Mouse (Mus musculus): ENCODE measurements around the gene Lurap1.

Lurap1 gene

GRCm38 (mm10) chr4:116162142-116162541 is 11.0 kb upstream of the Lurap1 start:
- CTCF ChIA-PET = interaction anchor here (0.7 kb wide), 1 partner anchor 18 kb away, joined by 11 read pairs; no protein-coding TSS in a partner anchor

- CTCF ChIA-PET = no interaction called here
Measured at GRCm38 (mm10) chr4:116160769-116161168, 9.6 kb upstream of the Lurap1 start.

GRCm38 (mm10) chr4:116159912-116160311 is 8.8 kb upstream of the Lurap1 start:
- CTCF ChIA-PET = no interaction called here

- CTCF ChIA-PET = no interaction called here
Measured at GRCm38 (mm10) chr4:116157882-116158281, 6.7 kb upstream of the Lurap1 start.

- CTCF ChIA-PET = interaction anchor here (0.5 kb wide), 1 partner anchor 60 kb away, joined by 7 read pairs; no protein-coding TSS in a partner anchor
Measured at GRCm38 (mm10) chr4:116152702-116153101, 1.6 kb upstream of the Lurap1 start.

- CTCF ChIA-PET = interaction anchor here (0.6 kb wide), 1 partner anchor 14 kb away, joined by 3 read pairs; no protein-coding TSS in a partner anchor
Measured at GRCm38 (mm10) chr4:116150862-116151221, 296 bp downstream of the Lurap1 start.

- CTCF ChIA-PET = no interaction called here
Measured at GRCm38 (mm10) chr4:116150156-116150861, 829 bp downstream of the Lurap1 start.

GRCm38 (mm10) chr4:116149812-116150155 is 1.4 kb downstream of the Lurap1 start:
- CTCF ChIA-PET = no interaction called here

GRCm38 (mm10) chr4:116143891-116144717 is 7.0 kb downstream of the Lurap1 start:
- CTCF ChIA-PET = interaction anchor here (0.9 kb wide), 1 partner anchor 18 kb away, joined by 11 read pairs; no protein-coding TSS in a partner anchor

- CTCF ChIA-PET = interaction anchor here (0.9 kb wide), 1 partner anchor 19 kb away, joined by 11 read pairs; no protein-coding TSS in a partner anchor
Measured at GRCm38 (mm10) chr4:116143317-116143811, 7.8 kb downstream of the Lurap1 start.

- CTCF ChIA-PET = no interaction called here
Measured at GRCm38 (mm10) chr4:116142269-116142668, 8.9 kb downstream of the Lurap1 start.

- CTCF ChIA-PET = no interaction called here
Measured at GRCm38 (mm10) chr4:116141736-116142135, 9.4 kb downstream of the Lurap1 start.

GRCm38 (mm10) chr4:116140801-116141574 is 10.2 kb downstream of the Lurap1 start:
- CTCF ChIA-PET = no interaction called here

- CTCF ChIA-PET = interaction anchor here (0.6 to 1.1 kb wide), 4 partner anchors 18 to 498 kb away, joined by 3 to 25 read pairs (median 7); no protein-coding TSS in a partner anchor
Measured at GRCm38 (mm10) chr4:116137421-116137996, 13.6 kb downstream of the Lurap1 start.

GRCm38 (mm10) chr4:116134990-116135389 is 16.1 kb downstream of the Lurap1 start:
- CTCF ChIA-PET = interaction anchor here (1.1 kb wide), 1 partner anchor 30 kb away, joined by 3 read pairs; no protein-coding TSS in a partner anchor

- CTCF ChIA-PET = no interaction called here
Measured at GRCm38 (mm10) chr4:116133126-116133525, 18.0 kb downstream of the Lurap1 start.

GRCm38 (mm10) chr4:116127956-116128355 is 23.2 kb downstream of the Lurap1 start:
- CTCF ChIA-PET = no interaction called here

GRCm38 (mm10) chr4:116125803-116126386 is 25.2 kb downstream of the Lurap1 start:
- CTCF ChIA-PET = no interaction called here

- CTCF ChIA-PET = no interaction called here
Measured at GRCm38 (mm10) chr4:116123602-116124519, 27.3 kb downstream of the Lurap1 start, which contains the start of the genes Rad54l and Pomgnt1. Gene Rad54l, minus strand, starts transcription at chr4:116123690. Gene Pomgnt1, plus strand, starts transcription at chr4:116123840.

- CTCF ChIA-PET = no interaction called here
Measured at GRCm38 (mm10) chr4:116122762-116123161, 28.4 kb downstream of the Lurap1 start.

Measured in spleen, embryonic (tissue).